Mouse (Mus musculus): Measurements from ENCODE around the gene Prkcg.
"Not testable (repeated sequence)": the region's sequence is repeated elsewhere in the genome, so short reads cannot be mapped to it uniquely, and the experiment has no call there.

The Prkcg gene

GRCm38 (mm10) chr7:3288976-3289970 lies at the start of gene Prkcg, which contains the start of gene Myadm:
Gene Prkcg (plus strand): TSS chr7:3289179.
Gene Myadm (plus strand): TSS chr7:3289080.
- no peak for DNase-seq (ENCODE audit: low read depth, low spot score)

GRCm38 (mm10) chr7:3239193-3239592 lies 49.8 kb upstream of the Prkcg start:
- no peak for DNase-seq (ENCODE audit: low read depth, low spot score)

- no peak for DNase-seq (ENCODE audit: low read depth, low spot score)
Observed at GRCm38 (mm10) chr7:3260701-3261100, 28.3 kb upstream of the Prkcg start.

- DNase-seq (ENCODE audit: low read depth, low spot score): no peak
Observed at GRCm38 (mm10) chr7:3261446-3261845, 27.5 kb upstream of the Prkcg start.

- no peak for DNase-seq (ENCODE audit: low read depth, low spot score)
Observed at GRCm38 (mm10) chr7:3262789-3263188, 26.2 kb upstream of the Prkcg start.

- no peak for DNase-seq (ENCODE audit: low read depth, low spot score)
Observed at GRCm38 (mm10) chr7:3264390-3265022, 24.5 kb upstream of the Prkcg start.

GRCm38 (mm10) chr7:3265311-3265710 lies 23.7 kb upstream of the Prkcg start:
- no peak for DNase-seq (ENCODE audit: low read depth, low spot score)

- no peak for DNase-seq (ENCODE audit: low read depth, low spot score)
Observed at GRCm38 (mm10) chr7:3267261-3267660, 21.7 kb upstream of the Prkcg start.

GRCm38 (mm10) chr7:3267888-3268287 lies 21.1 kb upstream of the Prkcg start:
- DNase-seq (ENCODE audit: low read depth, low spot score): no peak

GRCm38 (mm10) chr7:3268291-3268690 lies 20.7 kb upstream of the Prkcg start:
- no peak for DNase-seq (ENCODE audit: low read depth, low spot score)

- no peak for DNase-seq (ENCODE audit: low read depth, low spot score)
Observed at GRCm38 (mm10) chr7:3272206-3272605, 16.8 kb upstream of the Prkcg start.

GRCm38 (mm10) chr7:3275455-3276170 lies 13.4 kb upstream of the Prkcg start:
- DNase-seq (ENCODE audit: low read depth, low spot score): peak; percentile 26

- not testable (repeated sequence) for DNase-seq (ENCODE audit: low read depth, low spot score)
Observed at GRCm38 (mm10) chr7:3276781-3277180, 12.2 kb upstream of the Prkcg start.

- DNase-seq (ENCODE audit: low read depth, low spot score): no peak
Observed at GRCm38 (mm10) chr7:3280080-3280653, 8.8 kb upstream of the Prkcg start.

GRCm38 (mm10) chr7:3280654-3281153 lies 8.3 kb upstream of the Prkcg start:
- no peak for DNase-seq (ENCODE audit: low read depth, low spot score)

- no peak for DNase-seq (ENCODE audit: low read depth, low spot score)
Observed at GRCm38 (mm10) chr7:3281741-3282140, 7.2 kb upstream of the Prkcg start.

- DNase-seq (ENCODE audit: low read depth, low spot score): no peak
Observed at GRCm38 (mm10) chr7:3283081-3283875, 5.7 kb upstream of the Prkcg start.

- DNase-seq (ENCODE audit: low read depth, low spot score): no peak
Observed at GRCm38 (mm10) chr7:3284604-3285003, 4.4 kb upstream of the Prkcg start.

- no peak for DNase-seq (ENCODE audit: low read depth, low spot score)
Observed at GRCm38 (mm10) chr7:3286036-3286435, 2.9 kb upstream of the Prkcg start.

- no peak for DNase-seq (ENCODE audit: low read depth, low spot score)
Observed at GRCm38 (mm10) chr7:3287186-3287585, 1.8 kb upstream of the Prkcg start.
